Mouse (Mus musculus): ENCODE measurements around the gene Nfia.

Gene Nfia

DNA sequence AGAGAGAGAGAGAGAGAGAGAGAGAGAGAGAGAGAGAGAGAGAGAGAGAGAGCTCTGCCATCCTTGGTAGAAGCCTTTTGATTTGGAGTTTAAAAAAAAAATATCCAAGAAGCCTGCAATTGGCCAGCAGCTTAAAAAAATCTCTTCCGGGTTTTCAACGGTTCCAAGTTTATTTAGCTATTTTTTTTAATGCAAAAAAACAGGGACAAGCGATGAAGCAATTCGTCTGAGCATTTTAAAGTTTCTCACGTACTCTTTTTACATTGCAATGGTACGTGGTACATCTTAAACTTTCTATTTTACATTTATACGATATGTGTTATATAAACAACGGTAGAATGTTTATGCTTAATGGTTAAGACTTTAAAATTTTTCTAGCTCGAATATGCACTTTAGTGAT is at the start of gene Nfia:
Gene Nfia, plus strand, starts transcription at position 94 of the 400 bp plus-strand sequence.
- DNase-seq (ENCODE audit: low read depth) = no peak

- DNase-seq (ENCODE audit: low read depth) = no peak
Measured at GRCm38 (mm10) chr4:97723374-97723773, 49.2 kb upstream of the Nfia start.

- no peak for DNase-seq (ENCODE audit: low read depth)
Measured at GRCm38 (mm10) chr4:97728520-97728919, 44.0 kb upstream of the Nfia start.

- DNase-seq (ENCODE audit: low read depth) = no peak
Measured at GRCm38 (mm10) chr4:97729999-97730398, 42.5 kb upstream of the Nfia start.

GRCm38 (mm10) chr4:97730416-97730815 is 42.1 kb upstream of the Nfia start:
- DNase-seq (ENCODE audit: low read depth) = no peak

GRCm38 (mm10) chr4:97733392-97733791 is 39.1 kb upstream of the Nfia start:
- DNase-seq (ENCODE audit: low read depth) = no peak

DNA sequence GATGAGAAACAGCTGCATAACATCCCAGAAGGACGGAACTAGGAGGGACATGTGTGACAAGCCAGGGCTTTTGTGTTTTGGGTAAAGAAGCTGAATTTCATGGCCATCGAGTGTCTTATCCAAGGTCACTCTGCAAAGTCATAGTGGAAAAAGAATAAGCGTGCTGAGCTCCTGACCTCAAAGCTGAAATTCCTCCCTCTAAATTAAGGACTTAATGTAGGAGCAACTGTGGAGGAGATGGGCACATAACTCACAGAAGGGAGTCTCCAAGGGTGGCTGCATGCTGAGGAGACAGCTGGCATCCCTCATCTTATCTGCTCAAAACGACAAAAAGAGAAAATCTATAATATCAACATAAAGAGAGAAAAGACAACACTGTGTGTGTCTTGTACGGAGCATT is 28.6 kb upstream of the Nfia start:
- DNase-seq (ENCODE audit: low read depth) = no peak

DNA sequence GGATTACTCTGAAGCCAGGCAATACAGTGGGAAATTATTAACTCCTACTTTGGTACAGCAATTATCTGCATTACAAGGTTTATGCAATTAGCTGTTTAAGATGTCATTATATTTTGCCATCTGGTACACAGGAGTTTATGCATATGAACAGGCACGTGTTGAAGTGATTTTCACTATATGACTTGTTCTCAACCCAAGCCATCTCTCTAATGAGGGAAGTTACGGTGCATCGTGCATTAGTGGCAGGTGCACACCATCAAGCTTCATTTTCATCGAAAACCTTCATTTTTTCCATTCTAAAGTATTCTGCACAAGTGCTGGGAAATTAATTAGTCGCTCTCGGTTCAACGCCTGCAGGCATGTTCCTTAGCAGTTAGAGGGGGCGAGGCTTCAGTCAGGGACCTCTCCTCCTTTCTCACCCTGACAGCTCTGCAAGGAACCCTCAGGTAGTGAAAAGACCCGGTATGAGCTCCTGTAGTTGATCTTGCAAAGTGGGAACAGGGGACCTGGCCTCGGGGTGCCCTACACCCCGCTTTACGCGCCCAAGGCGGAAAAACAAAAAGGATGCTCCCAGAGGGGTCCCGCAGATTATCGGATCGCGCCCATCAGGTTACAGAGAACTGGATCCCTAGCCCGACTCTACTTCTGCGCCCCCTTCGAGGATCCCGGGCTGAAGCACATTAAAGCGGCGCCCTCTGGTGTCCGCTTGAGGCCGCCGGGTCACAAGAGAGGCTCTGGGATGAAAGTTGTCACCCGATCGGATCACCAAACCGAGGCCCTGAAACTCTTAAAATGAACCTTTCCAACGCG is 27.0 kb upstream of the Nfia start:
- no peak for DNase-seq (ENCODE audit: low read depth)

DNA sequence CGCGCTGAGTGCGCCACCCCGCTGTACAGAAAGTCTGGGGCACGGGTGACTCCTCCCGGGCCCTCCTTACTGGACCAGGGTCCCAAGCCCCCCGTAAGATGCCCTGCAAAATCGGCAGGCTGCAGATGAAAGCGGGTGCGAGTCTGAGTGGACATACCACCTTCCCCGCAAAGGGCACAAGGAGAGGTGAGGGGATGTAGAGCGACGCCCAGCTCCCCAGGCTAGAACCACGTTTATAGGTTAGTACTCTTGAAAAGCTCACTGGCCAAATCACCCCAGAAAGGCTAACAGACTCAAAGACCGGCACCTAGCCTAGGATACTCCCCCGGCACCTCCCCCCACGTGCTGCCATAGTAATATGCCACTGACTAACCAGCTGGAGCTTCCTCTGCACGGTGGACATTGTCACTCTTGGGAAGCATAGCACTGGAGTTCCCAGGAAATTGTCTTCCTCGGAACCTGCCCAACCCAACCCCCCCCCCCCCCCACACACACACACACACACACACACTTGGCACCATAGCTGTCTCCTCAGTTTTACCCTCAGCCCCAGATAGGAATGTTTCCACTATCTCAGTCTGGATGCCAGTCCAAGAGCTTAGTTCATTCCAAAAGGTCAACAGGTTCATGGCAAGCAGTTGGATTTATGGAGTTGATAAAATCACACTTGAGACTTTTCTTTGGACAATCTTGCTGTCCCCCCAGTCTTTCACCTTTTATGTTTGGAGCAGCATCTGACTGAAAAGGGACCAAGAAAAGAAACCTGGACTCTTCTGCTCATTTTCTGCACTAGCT is 26.2 kb upstream of the Nfia start:
- DNase-seq (ENCODE audit: low read depth) = no peak

GRCm38 (mm10) chr4:97750401-97750800 is 22.1 kb upstream of the Nfia start:
- no peak for DNase-seq (ENCODE audit: low read depth)

DNA sequence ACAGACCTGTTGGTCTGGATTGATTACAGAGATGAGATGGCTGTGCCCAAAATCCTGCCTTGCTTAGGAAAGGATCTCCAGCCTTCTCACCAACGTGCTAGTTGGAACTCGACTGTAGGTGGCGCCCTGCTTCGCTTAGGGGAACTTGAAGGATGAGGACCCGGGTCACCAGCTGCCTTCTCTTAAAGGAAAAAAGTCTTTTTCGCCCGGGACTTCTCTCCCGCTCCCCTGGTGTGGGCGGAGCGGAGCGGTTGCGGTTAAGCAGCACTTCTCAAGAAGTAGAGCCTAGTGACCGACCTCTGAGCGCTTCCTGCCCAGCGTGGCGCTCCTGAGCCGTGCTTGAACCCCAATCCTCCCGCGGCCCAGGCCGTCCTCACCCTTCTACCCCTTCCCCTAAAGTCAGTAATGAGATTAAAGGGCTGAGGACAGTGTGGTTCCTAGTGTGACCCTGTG is 21.5 kb upstream of the Nfia start:
- DNase-seq (ENCODE audit: low read depth) = peak; percentile 79

DNA sequence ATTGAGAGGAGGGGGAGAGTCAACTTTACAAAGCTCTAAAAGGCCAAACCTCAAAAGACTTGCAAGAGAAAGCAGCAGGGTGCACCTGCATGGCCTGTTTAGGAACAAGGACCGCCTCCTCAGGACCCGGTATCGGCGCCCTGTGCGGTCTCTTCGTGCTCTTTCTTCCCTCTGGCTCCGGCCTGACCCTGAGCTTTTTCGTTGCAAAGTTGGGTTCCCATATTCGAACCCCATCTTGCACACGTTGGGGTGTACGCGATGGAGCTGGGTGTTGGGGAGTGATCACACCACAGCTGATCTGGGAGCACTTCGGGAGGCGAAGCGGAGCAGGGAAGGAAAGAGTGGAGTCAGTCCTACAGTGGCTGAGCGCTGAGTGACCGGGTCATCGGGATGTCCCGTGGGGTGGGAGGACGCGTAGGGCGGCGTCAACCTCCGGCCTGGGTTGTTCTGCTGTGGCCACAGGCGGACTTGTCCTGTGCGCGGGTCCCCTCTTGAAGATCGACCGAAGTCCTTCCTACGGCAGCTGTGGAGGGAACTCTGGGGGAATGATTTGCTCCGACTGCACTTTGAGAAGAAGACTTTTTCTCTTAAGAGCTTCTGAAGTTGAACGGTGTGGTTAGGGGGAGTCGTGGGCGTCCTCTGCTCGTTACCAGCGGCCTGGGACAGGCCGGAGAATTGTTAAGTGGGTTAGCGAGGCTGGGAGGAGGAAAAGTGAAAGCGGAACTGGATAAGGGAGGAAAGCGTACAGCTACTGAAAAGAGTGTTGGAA is 20.9 kb upstream of the Nfia start:
- no peak for DNase-seq (ENCODE audit: low read depth)

GRCm38 (mm10) chr4:97752276-97753010 is 20.1 kb upstream of the Nfia start:
- no peak for DNase-seq (ENCODE audit: low read depth)

- DNase-seq (ENCODE audit: low read depth) = no peak
Measured at GRCm38 (mm10) chr4:97753521-97753920, 19.0 kb upstream of the Nfia start.

DNA sequence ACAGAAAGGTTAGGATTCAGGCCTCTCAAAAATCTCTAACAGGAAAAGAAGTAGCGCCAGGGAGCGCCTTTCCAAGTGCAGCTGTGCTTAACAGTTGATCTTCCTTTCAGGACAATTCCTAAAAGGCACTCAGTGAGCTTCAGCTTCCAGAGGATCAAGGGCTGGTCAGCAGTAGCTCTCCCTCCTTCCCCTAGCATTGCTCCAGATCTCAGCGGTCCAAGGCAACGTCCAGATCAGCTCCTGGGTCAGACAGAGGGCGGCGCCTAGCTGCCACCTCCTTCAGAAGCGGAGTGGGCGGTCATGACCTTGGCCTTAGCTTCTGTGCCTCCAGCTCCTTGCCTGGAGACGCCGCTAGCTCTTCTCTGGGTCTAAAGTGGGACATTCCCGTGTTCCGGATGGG is 18.3 kb upstream of the Nfia start:
- no peak for DNase-seq (ENCODE audit: low read depth)

DNA sequence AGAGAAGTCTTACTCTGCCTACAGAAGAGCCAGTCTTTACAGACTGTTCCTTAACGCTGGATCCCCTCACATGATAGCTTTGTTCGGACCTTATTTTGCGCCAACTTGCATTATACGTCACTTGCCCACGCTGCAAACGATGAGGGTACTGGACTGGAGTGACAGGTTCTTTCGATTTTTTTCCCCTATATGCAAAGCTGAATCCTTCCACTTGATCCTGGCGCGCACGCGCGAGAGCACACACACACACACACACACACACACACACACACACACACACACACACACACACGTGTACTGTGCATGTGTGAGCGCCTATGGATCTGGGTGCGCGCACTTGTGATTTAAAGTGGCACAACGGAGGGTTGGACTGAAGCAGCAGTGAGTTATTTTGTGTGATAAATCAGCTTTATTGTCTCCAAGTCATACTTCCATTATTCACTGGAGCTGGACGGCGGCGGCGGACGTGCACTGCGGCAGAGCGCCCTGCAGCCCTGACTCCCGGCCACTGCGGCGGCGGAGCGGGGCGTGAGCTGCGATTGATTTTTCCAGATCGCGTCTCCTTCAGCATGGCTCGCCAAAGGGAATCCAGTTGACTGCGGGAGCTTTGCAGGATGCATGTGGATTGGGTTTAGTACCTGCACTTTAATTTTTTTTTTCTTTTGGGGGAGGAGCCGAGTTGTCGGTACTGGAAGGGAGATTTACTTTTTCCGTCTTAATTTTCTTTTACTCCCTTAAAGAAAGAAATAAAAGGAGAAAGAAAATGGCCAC is 15.1 kb upstream of the Nfia start:
- DNase-seq (ENCODE audit: low read depth) = no peak

GRCm38 (mm10) chr4:97757978-97758461 is 14.5 kb upstream of the Nfia start:
- no peak for DNase-seq (ENCODE audit: low read depth)

DNA sequence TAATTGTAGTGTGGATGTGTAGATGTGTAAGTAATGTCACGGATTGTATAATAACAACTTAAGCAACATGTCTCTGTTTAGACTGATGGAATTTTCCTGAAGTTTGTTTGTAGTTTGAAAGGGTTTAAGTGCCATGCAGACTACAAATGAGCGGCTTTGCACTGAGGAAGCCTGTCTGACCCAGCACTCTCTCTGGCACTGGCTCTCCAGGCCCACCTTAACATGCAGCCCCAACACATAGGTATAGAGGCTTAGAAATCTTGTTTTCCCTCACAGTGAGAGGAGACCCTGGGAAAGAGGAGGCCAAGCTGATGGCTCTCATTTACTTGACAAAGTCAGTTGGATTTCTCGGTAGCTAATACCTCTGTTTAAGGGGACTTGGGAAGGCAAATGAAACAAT is 13.9 kb upstream of the Nfia start:
- DNase-seq (ENCODE audit: low read depth) = no peak

DNA sequence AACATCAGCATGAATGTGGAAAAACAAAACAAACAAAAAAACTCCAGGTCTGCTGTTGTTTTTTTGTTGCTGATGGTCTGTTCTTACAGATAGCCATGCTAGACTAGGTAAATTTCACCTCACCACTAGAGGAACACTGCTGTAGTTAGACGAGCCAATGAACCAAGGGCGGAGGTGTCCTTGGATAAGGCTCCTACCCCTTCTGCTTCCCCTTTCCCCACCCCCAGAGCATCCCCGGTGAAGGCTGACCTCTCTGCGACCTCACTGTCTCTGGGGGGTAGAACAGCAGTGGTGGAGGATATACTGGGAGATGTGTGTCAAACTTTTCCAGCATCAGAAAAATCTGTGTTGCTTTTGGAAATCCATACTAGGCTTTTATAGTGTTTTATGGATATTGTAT is 7.9 kb upstream of the Nfia start:
- DNase-seq (ENCODE audit: low read depth) = no peak

DNA sequence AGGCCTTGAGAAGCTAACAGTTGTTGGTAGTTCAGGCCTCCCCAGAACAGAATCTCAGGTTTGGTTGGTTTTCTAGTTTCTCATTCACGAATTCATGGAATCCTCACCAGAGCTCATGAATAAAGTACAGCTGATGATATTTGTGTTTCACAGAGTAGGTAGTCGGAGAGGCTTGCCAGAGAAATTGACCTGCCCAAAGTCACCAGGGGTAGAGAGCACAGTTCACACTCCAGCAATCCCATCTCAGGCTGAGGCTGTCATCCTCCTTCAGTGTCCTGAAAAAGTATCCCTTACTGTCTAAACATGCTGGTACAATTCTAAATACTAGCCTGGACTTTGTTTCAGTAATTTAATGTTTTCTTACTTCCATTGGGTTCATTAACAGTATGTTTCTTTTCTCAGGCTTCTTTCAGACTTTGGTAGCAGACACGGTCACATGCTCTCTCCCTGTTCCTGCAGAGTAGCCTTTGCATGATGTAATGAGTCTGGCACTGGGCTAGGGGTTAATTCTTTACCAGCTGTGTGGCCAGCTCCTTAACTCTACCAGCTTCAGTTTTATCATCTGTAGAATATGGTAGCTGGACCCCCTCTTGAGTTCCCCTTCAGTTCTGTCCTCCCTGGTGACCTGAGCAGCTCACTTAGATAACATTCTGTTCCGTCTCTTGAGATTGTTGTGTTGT is 7.1 kb upstream of the Nfia start:
- DNase-seq (ENCODE audit: low read depth) = no peak

Measured in fibroblast of lung, adult 2 months (primary cell).